Mouse (Mus musculus) forebrain, embryonic 11.5 days (tissue): ENCODE results near the gene Padi3. TPM values are rescaled to one million over a fixed set of nuclear protein-coding genes. Genes with fewer than 3 reads are reported as not detected.

Experiments
- ATAC-seq: fragments of 200-750 bp; cut with Nextera tagmentation; replicated peaks from 2 replicates; pipeline ENCODE4 v1.8.0; 2017; ENCODE audit warnings: moderate TSS enrichment; ENCODE audit not compliant: low FRiP score
- DNase-seq: peaks from one replicate; pipeline ENCODE4 v3.0.0-alpha.2; 2017; ENCODE audit warnings: low spot score
- H3K27ac ChIP-seq: fragments of 300-500 bp; sonication (generic); 2 replicates; pipeline ENCODE4 v1.5.1; 2014; ENCODE audit warnings: low read depth, low read length
- H3K27me3 ChIP-seq: fragments of 300-500 bp; sonication (generic); 2 replicates; pipeline ENCODE4 v1.6.1; 2014; ENCODE audit warnings: mild to moderate bottlenecking, low read length, mixed read lengths; ENCODE audit not compliant: control insufficient read depth, insufficient read depth
- H3K36me3 ChIP-seq: fragments of 300-500 bp; sonication (generic); 2 replicates; pipeline ENCODE4 v1.6.1; 2014; ENCODE audit warnings: mild to moderate bottlenecking, low read length, moderate library complexity, mixed read lengths; ENCODE audit not compliant: control insufficient read depth, insufficient read depth
- H3K4me1 ChIP-seq: fragments of 300-500 bp; sonication (generic); replicated peaks from 2 replicates; pipeline ENCODE4 v1.6.1; 2014; ENCODE audit warnings: low read length, mixed read lengths; ENCODE audit not compliant: control insufficient read depth, insufficient read depth
- H3K4me2 ChIP-seq: fragments of 300-500 bp; sonication (generic); 2 replicates; pipeline ENCODE4 v1.6.1; 2014; ENCODE audit warnings: low read depth, mild to moderate bottlenecking, low read length, moderate library complexity, mixed read lengths; ENCODE audit not compliant: severe bottlenecking
- H3K4me3 ChIP-seq: fragments of 300-500 bp; sonication (generic); 2 replicates; pipeline ENCODE4 v1.5.1; 2014; ENCODE audit warnings: low read depth, low read length
- H3K9ac ChIP-seq: fragments of 300-500 bp; sonication (generic); 2 replicates; pipeline ENCODE4 v1.6.1; 2014; ENCODE audit warnings: low read length
- H3K9me3 ChIP-seq: fragments of 300-500 bp; sonication (generic); 2 replicates; pipeline ENCODE4 v1.6.1; 2016; ENCODE audit warnings: low read length, mixed read lengths; ENCODE audit not compliant: control insufficient read depth
- WGBS: fragments of 180-500 bp; shearing (Covaris S2); extraction: QIAGEN DNeasy Blood & Tissue Kit; methylation state at CpG from one replicate; pipeline ENCODE4 v1.1.7; 2014; 5-methylcytosine and 5-hydroxymethylcytosine counted together
- polyA plus RNA-seq: library from polyadenylated mRNA; unstranded; fragments of >200 nt; fragmentation: Nextera tagmentation; extraction: Ambion mirVana; gene quantifications from 2 replicates; pipeline ENCODE4 v1.2.1, GENCODE M21; 2014

Gene Padi3
- polyA plus RNA-seq, 1 experiment from 2014 or later: not detected

DNA sequence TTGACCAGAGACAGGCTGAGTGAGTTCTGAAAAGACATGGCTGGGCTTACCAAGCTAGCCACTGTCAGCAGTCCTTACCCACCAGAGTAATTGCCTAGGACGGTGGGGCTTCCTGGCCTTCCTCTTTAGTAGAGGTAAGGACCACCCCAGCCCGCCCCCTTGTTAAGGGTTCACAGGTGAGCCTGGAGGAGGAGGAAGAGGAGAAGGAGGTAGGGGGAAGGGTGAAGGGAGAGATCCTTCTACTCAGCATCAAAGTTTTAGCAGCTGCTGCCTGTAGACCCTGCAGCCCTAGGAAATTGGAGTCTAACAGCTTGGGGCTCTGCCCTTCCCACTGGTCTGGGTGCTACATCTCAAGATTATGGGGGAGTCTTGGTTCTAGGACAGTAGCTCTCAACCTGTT, 67.9 kb downstream of the Padi3 start, which contains the start of gene Padi6:
TSS of gene Padi6 (minus strand) at position 101 of the 400 bp plus-strand sequence.
- Histone ChIP-seq H3K4me2 (no peak within 1 kb of the TSS), H3K9me3 (no peaks in the 10 kb centered on the region), H3K36me3 (no peaks in the 10 kb centered on the region), H3K4me1 (0 out of 2 replicates have a peak, but pooled peaks cover 1% of the 10 kb centered on the region), H3K4me3 (no peak within 1 kb of the TSS), H3K27me3 (no peaks in the 10 kb centered on the region), H3K9ac (no peak within 1 kb of the TSS), H3K27ac (no peak within 1 kb of the TSS)
- 93% methylated on average over 2 of the region's 2 CpGs for WGBS
- no peak for ATAC-seq
- no peak for DNase-seq

DNA sequence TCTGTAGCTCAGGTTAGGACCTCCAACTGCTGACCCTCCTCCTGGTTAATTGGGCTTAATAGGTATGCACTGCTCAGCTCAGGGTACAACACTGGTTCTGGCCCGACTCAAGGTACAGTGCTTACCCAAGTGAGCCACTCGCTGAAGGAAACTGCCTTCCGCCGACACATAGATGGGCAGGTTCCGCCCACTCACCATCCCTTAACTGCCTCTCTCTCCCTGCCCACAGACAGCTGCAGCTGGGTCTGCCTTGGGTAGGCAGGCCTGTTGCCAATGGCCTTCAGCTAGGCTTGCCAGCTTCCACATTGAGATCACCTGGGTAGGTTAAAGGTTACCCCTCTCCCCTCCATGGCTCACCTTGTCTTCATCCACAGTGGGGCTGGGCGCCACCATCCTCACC, 69.0 kb downstream of the Padi3 start:
- Histone ChIP-seq H3K27me3 (no peaks in the 10 kb centered on the region), H3K9ac (no peak overlapping the region), H3K4me2 (no peak overlapping the region), H3K4me3 (no peak overlapping the region), H3K36me3 (no peaks in the 10 kb centered on the region), H3K9me3 (no peaks in the 10 kb centered on the region), H3K4me1 (0 out of 2 replicates have a peak, but pooled peaks cover 1% of the 10 kb centered on the region), H3K27ac (no peak overlapping the region)
- 88% methylated on average over 6 of the region's 6 CpGs for WGBS
- no peak for ATAC-seq
- DNase-seq: no peak

DNA sequence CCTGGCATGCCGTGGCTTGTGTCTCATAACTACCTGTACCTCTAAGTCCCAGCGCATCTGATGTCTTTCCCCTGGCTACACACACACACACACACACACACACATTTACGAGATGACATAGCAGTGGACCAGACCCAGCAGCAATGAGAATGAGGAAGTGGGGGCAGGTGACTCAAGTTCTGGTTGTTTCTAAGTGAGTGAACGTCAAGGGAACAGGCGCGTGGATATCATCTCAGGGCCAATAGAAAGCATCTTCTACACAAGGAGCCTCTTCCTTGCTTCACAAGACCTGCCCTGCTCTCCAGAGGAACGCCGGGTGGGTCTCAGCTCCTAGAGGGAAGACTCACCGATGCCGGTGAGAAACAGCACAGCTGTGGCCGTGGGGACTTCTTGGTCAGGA, 69.8 kb downstream of the Padi3 start:
- Histone ChIP-seq H3K27me3 (no peaks in the 10 kb centered on the region), H3K9ac (no peak overlapping the region), H3K27ac (no peak overlapping the region), H3K9me3 (no peaks in the 10 kb centered on the region), H3K36me3 (no peaks in the 10 kb centered on the region), H3K4me3 (no peak overlapping the region), H3K4me1 (0 out of 2 replicates have a peak, but pooled peaks cover 1% of the 10 kb centered on the region), H3K4me2 (no peak overlapping the region)
- no peak for ATAC-seq
- no peak for DNase-seq
- 89% methylated on average over 11 of the region's 11 CpGs for WGBS

Other genes starting within 250 kb of the Padi3 start
- gene Arhgef10l, start 144.6 kb downstream of the Padi3 start, polyA plus RNA-seq: 23.3 and 23.6 TPM in 2 replicates
- 91.6 and 100 TPM in 2 replicates for gene Rcc2, start 110.1 kb downstream of the Padi3 start, polyA plus RNA-seq
- 0.08 TPM in 1 of 2 replicates, not detected in the other for gene Padi6, start 68.0 kb downstream of the Padi3 start, polyA plus RNA-seq
- gene Padi4, start 36.4 kb downstream of the Padi3 start, polyA plus RNA-seq: 1.8 and 2.0 TPM in 2 replicates
- 0.12 TPM in 1 of 2 replicates, not detected in the other for gene Padi1, start 35.1 kb upstream of the Padi3 start, polyA plus RNA-seq
- 0.23 and 1.3 TPM in 2 replicates for gene Padi2, start 95.7 kb upstream of the Padi3 start, polyA plus RNA-seq
- 375 and 401 TPM in 2 replicates for gene Sdhb, start 150.6 kb upstream of the Padi3 start, polyA plus RNA-seq
- 51.2 and 54.9 TPM in 2 replicates for gene Atp13a2, start 176.2 kb upstream of the Padi3 start, polyA plus RNA-seq
- gene Mfap2, start 199.8 kb upstream of the Padi3 start, polyA plus RNA-seq: 263 and 298 TPM in 2 replicates
- 14.3 and 15.3 TPM in 2 replicates for gene Crocc, start 249.9 kb upstream of the Padi3 start, polyA plus RNA-seq